Mouse (Mus musculus) forebrain, embryonic 16.5 days (tissue): ENCODE measurements around the gene Llgl1. TPM values are rescaled to one million over a fixed set of nuclear protein-coding genes. Genes with fewer than 3 reads are reported as not detected.

Experiments
- ATAC-seq: fragments of 200-750 bp; cut with Nextera tagmentation; 2 replicates; pipeline ENCODE4 v1.8.0; 2017; ENCODE audit warnings: mild to moderate bottlenecking, moderate library complexity
- H3K27ac ChIP-seq: fragments of 300-500 bp; sonication (generic); 2 replicates; pipeline ENCODE4 v1.5.1; 2014; ENCODE audit warnings: low read length, control low read depth
- H3K27me3 ChIP-seq: fragments of 300-500 bp; sonication (generic); replicated peaks from 2 replicates; pipeline ENCODE4 v1.6.1; 2014; ENCODE audit warnings: low read length; ENCODE audit not compliant: control insufficient read depth, insufficient read depth
- H3K36me3 ChIP-seq: fragments of 300-500 bp; sonication (generic); 2 replicates; pipeline ENCODE4 v1.6.1; 2014; ENCODE audit not compliant: control insufficient read depth, insufficient read depth
- H3K4me1 ChIP-seq: fragments of 300-500 bp; sonication (generic); replicated peaks from 2 replicates; pipeline ENCODE4 v1.6.1; 2014; ENCODE audit warnings: low read length; ENCODE audit not compliant: control insufficient read depth, insufficient read depth
- H3K4me2 ChIP-seq: fragments of 300-500 bp; sonication (generic); 2 replicates; pipeline ENCODE4 v1.6.1; 2014; ENCODE audit warnings: mild to moderate bottlenecking, low read length, control low read depth
- H3K4me3 ChIP-seq: fragments of 300-500 bp; sonication (generic); replicated peaks from 2 replicates; pipeline ENCODE4 v1.5.1; 2014; ENCODE audit warnings: mild to moderate bottlenecking, low read length, control low read depth
- H3K9ac ChIP-seq: fragments of 300-500 bp; sonication (generic); replicated peaks from 2 replicates; pipeline ENCODE4 v1.6.1; 2014; ENCODE audit warnings: low read depth, low read length, control low read depth
- H3K9me3 ChIP-seq: fragments of 300-500 bp; sonication (generic); 2 replicates; pipeline ENCODE4 v1.6.1; 2016; ENCODE audit warnings: low read length; ENCODE audit not compliant: control insufficient read depth
- WGBS: fragments of 180-500 bp; shearing (Covaris S2); extraction: QIAGEN DNeasy Blood & Tissue Kit; methylation state at CpG from one replicate; pipeline ENCODE4 v1.1.7; 2014; 5-methylcytosine and 5-hydroxymethylcytosine counted together
- polyA plus RNA-seq: library from polyadenylated mRNA; unstranded; fragments of >200 nt; fragmentation: Nextera tagmentation; extraction: Ambion mirVana; gene quantifications from 2 replicates; pipeline ENCODE4 v1.2.1, GENCODE M21; 2015

Gene Llgl1
- polyA plus RNA-seq, 1 experiment from 2014 or later = 78.7 TPM

- Histone ChIP-seq H3K27me3 (no peaks in the 10 kb centered on the region), H3K4me2 (no peak overlapping the region), H3K27ac (no peak overlapping the region), H3K9ac (no peak overlapping the region), H3K36me3 (peaks cover 68% of the 10 kb centered on the region), H3K4me3 (no peak overlapping the region), H3K9me3 (no peaks in the 10 kb centered on the region), H3K4me1 (no peaks in the 10 kb centered on the region)
- 90% methylated on average over 5 of the region's 5 CpGs for WGBS
- no peak for ATAC-seq
Measured at GRCm38 (mm10) chr11:60715833-60716232, 16.3 kb downstream of the Llgl1 start.

- H3K27me3 ChIP-seq = no peaks in the 10 kb centered on the region
- WGBS = 91% methylated on average over 5 of the region's 5 CpGs
- no peak overlapping the region for H3K9ac ChIP-seq
- H3K36me3 ChIP-seq = peaks cover 61% of the 10 kb centered on the region
- no peaks in the 10 kb centered on the region for H3K4me1 ChIP-seq
- no peak for ATAC-seq
- H3K4me2 ChIP-seq = no peak overlapping the region
- no peaks in the 10 kb centered on the region for H3K9me3 ChIP-seq
- no peak overlapping the region for H3K4me3 ChIP-seq
- no peak overlapping the region for H3K27ac ChIP-seq
Measured at GRCm38 (mm10) chr11:60719263-60719662, 19.7 kb downstream of the Llgl1 start.

GRCm38 (mm10) chr11:60726601-60727391, 27.3 kb downstream of the Llgl1 start, which contains the start of gene Flii:
Gene Flii, minus strand, starts transcription at chr11:60727263.
- peaks cover 27% of the 10 kb centered on the region for H3K36me3 ChIP-seq
- no peaks in the 10 kb centered on the region for H3K27me3 ChIP-seq
- H3K4me2 ChIP-seq = peak within 1 kb of the TSS; percentile 75
- H3K9me3 ChIP-seq = no peaks in the 10 kb centered on the region
- ATAC-seq = peak; percentile 67
- H3K9ac ChIP-seq = peak within 1 kb of the TSS; percentile 95
- peak within 1 kb of the TSS; percentile 80 for H3K27ac ChIP-seq
- H3K4me3 ChIP-seq = peak within 1 kb of the TSS; percentile 91
- peaks cover 27% of the 10 kb centered on the region for H3K4me1 ChIP-seq
- under 1% methylated on average over 58 of the region's 71 CpGs for WGBS

GRCm38 (mm10) chr11:60727392-60728140, 28.0 kb downstream of the Llgl1 start:
- peak; percentile 9 for ATAC-seq
- Histone ChIP-seq H3K27me3 (no peaks in the 10 kb centered on the region), H3K4me3 (peak overlapping the region; percentile 91), H3K4me1 (peaks cover 27% of the 10 kb centered on the region), H3K36me3 (peaks cover 23% of the 10 kb centered on the region), H3K9ac (peak overlapping the region; percentile 95), H3K27ac (peak overlapping the region; percentile 80), H3K9me3 (no peaks in the 10 kb centered on the region), H3K4me2 (peak overlapping the region; percentile 75)
- WGBS = 5% methylated on average over 12 of the region's 12 CpGs

- Histone ChIP-seq H3K27ac (peak within 1 kb of the TSS; percentile 85), H3K4me3 (peak within 1 kb of the TSS; percentile 91), H3K27me3 (no peaks in the 10 kb centered on the region), H3K9me3 (no peaks in the 10 kb centered on the region), H3K9ac (peak within 1 kb of the TSS; percentile 95), H3K4me1 (peaks cover 27% of the 10 kb centered on the region), H3K4me2 (peak within 1 kb of the TSS; percentile 75), H3K36me3 (peaks cover 24% of the 10 kb centered on the region)
- under 1% methylated on average over 44 of the region's 44 CpGs for WGBS
- ATAC-seq = peak; percentile 97
Measured at GRCm38 (mm10) chr11:60728260-60728761, 28.8 kb downstream of the Llgl1 start, which contains the start of gene Mief2. Gene Mief2, plus strand, starts transcription at chr11:60728398.

- Histone ChIP-seq H3K4me2 (peak overlapping the region; percentile 75), H3K9me3 (no peaks in the 10 kb centered on the region), H3K27ac (no peak overlapping the region), H3K27me3 (no peaks in the 10 kb centered on the region), H3K9ac (peak overlapping the region; percentile 4; the same call in 1 of the 2 replicates), H3K4me1 (peaks cover 27% of the 10 kb centered on the region), H3K4me3 (peak overlapping the region; percentile 63), H3K36me3 (peaks cover 15% of the 10 kb centered on the region)
- ATAC-seq = no peak
- 80% methylated on average over 6 of the region's 6 CpGs for WGBS
Measured at GRCm38 (mm10) chr11:60729217-60729641, 29.7 kb downstream of the Llgl1 start.

GRCm38 (mm10) chr11:60730169-60730568, 30.6 kb downstream of the Llgl1 start:
- Histone ChIP-seq H3K4me3 (no peak overlapping the region), H3K27ac (no peak overlapping the region), H3K9ac (no peak overlapping the region), H3K36me3 (peaks cover 9% of the 10 kb centered on the region), H3K27me3 (no peaks in the 10 kb centered on the region), H3K4me2 (no peak overlapping the region), H3K9me3 (no peaks in the 10 kb centered on the region), H3K4me1 (peaks cover 27% of the 10 kb centered on the region)
- ATAC-seq = no peak
- 87% methylated on average over 9 of the region's 9 CpGs for WGBS

- no peak overlapping the region for H3K27ac ChIP-seq
- H3K4me2 ChIP-seq = no peak overlapping the region
- 92% methylated on average over 14 of the region's 14 CpGs for WGBS
- no peak for ATAC-seq
- H3K36me3 ChIP-seq = peaks cover 9% of the 10 kb centered on the region
- H3K27me3 ChIP-seq = no peaks in the 10 kb centered on the region
- H3K9me3 ChIP-seq = no peaks in the 10 kb centered on the region
- H3K4me1 ChIP-seq = peaks cover 22% of the 10 kb centered on the region
- H3K9ac ChIP-seq = no peak overlapping the region
- no peak overlapping the region for H3K4me3 ChIP-seq
Measured at GRCm38 (mm10) chr11:60731251-60731650, 31.7 kb downstream of the Llgl1 start.

- no peak overlapping the region for H3K9ac ChIP-seq
- peaks cover 2% of the 10 kb centered on the region for H3K4me1 ChIP-seq
- WGBS = 80% methylated on average over 2 of the region's 2 CpGs
- no peaks in the 10 kb centered on the region for H3K9me3 ChIP-seq
- H3K4me3 ChIP-seq = no peak overlapping the region
- no peak overlapping the region for H3K27ac ChIP-seq
- H3K4me2 ChIP-seq = no peak overlapping the region
- ATAC-seq = no peak
- peaks cover 9% of the 10 kb centered on the region for H3K36me3 ChIP-seq
- no peaks in the 10 kb centered on the region for H3K27me3 ChIP-seq
Measured at GRCm38 (mm10) chr11:60734206-60734605, 34.7 kb downstream of the Llgl1 start.
